Mouse (Mus musculus): ENCODE data around the gene Car10.

DNA sequence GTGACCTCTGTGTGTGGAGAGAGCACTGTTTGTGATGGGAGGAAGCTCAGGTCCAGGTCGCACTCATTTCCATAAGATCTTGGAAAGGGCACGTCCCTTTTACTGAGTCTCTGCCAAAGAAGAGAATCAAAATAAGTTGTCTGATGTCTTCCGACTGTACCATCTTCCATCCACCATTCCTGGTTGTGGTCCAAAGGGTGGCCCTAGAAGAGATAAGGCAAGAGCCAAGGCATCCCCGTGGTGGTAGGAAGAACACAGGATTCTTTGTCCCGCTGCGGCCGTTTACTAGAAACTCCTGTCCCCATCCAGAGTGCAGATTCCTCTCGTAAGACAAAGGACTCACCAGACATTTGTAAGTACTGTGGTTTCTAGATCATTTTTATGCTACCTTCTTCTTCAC, 346.9 kb downstream of the Car10 start:
- no peak for TF ChIP-seq POLR2A (IDR thresholded peaks at IDR 0.05; ENCODE audit: borderline replicate concordance, low read depth, low read length)
- no peak for TF ChIP-seq CTCF (IDR thresholded peaks at IDR 0.05; ENCODE audit: low read depth, low read length)

All from bone marrow macrophage, adult 2 months (primary cell).